Mouse (Mus musculus) left cerebral cortex, adult 8-10 months (tissue): ENCODE data around the gene Kpna7. TPM values are rescaled to one million over a fixed set of nuclear protein-coding genes. Genes with fewer than 3 reads are reported as not detected.
"Not testable (repeated sequence)": the region's sequence is repeated elsewhere in the genome, so short reads cannot be mapped to it uniquely, and the experiment has no call there.

Experiments
- DNase-seq, 2 experiments: peaks; one replicate each; pipeline ENCODE4 v3.0.0; 2022; ENCODE audit warnings: low spot score in 2 of 2
- total RNA-seq, 4 experiments: library from RNA; stranded (reverse); gene quantifications; 2 replicates each; pipeline ENCODE4 v1.2.4; 2022

Gene Kpna7
- total RNA-seq, 4 experiments from 2014 or later, result not detected

- DNase-seq, result no peak
Measured at GRCm38 (mm10) chr5:145102706-145103105, 18.9 kb upstream of the Kpna7 start.

- not testable (repeated sequence) for DNase-seq
Measured at GRCm38 (mm10) chr5:145101451-145101850, 17.6 kb upstream of the Kpna7 start.

- no peak for DNase-seq
Measured at GRCm38 (mm10) chr5:145100960-145101359, 17.1 kb upstream of the Kpna7 start.

GRCm38 (mm10) chr5:145098340-145098821, 14.6 kb upstream of the Kpna7 start:
- no peak for DNase-seq

GRCm38 (mm10) chr5:145096195-145096594, 12.4 kb upstream of the Kpna7 start:
- DNase-seq, result no peak

- DNase-seq, result no peak
Measured at GRCm38 (mm10) chr5:145089878-145090277, 6.0 kb upstream of the Kpna7 start.

GRCm38 (mm10) chr5:145088186-145088585, 4.4 kb upstream of the Kpna7 start:
- no peak for DNase-seq

GRCm38 (mm10) chr5:145084822-145085221, 992 bp upstream of the Kpna7 start:
- DNase-seq, result no peak

- DNase-seq, result not testable (repeated sequence)
Measured at GRCm38 (mm10) chr5:145083201-145083600, 629 bp downstream of the Kpna7 start.

- DNase-seq, result no peak
Measured at GRCm38 (mm10) chr5:145081866-145082613, 1.8 kb downstream of the Kpna7 start.

- DNase-seq, result no peak
Measured at GRCm38 (mm10) chr5:145075081-145075480, 8.7 kb downstream of the Kpna7 start.

GRCm38 (mm10) chr5:145071342-145071741, 12.5 kb downstream of the Kpna7 start:
- DNase-seq, result no peak

GRCm38 (mm10) chr5:145069707-145070106, 14.1 kb downstream of the Kpna7 start:
- DNase-seq, result peak in 1 of 2 experiments; percentile 39

- no peak for DNase-seq
Measured at GRCm38 (mm10) chr5:145068863-145069262, 15.0 kb downstream of the Kpna7 start.

GRCm38 (mm10) chr5:145064765-145065340, 19.0 kb downstream of the Kpna7 start:
- DNase-seq, result no peak

GRCm38 (mm10) chr5:145059524-145059923, 24.3 kb downstream of the Kpna7 start:
- DNase-seq, result no peak

- no peak for DNase-seq
Measured at GRCm38 (mm10) chr5:145058722-145059121, 25.1 kb downstream of the Kpna7 start.

GRCm38 (mm10) chr5:145057907-145058306, 25.9 kb downstream of the Kpna7 start:
- no peak for DNase-seq

GRCm38 (mm10) chr5:145054187-145054586, 29.6 kb downstream of the Kpna7 start:
- not testable (repeated sequence) for DNase-seq

GRCm38 (mm10) chr5:145042690-145043089, 41.1 kb downstream of the Kpna7 start, which contains the start of gene 1700018F24Rik:
TSS of gene 1700018F24Rik (plus strand) at chr5:145042990.
- DNase-seq, result not testable (repeated sequence)

GRCm38 (mm10) chr5:145041628-145042027, 42.2 kb downstream of the Kpna7 start:
- DNase-seq, result no peak

- DNase-seq, result not testable (repeated sequence)
Measured at GRCm38 (mm10) chr5:145032391-145032790, 51.4 kb downstream of the Kpna7 start, which contains the start of gene Gm4871. TSS of gene Gm4871 (minus strand) at chr5:145032754.

GRCm38 (mm10) chr5:145030476-145030875, 53.4 kb downstream of the Kpna7 start:
- DNase-seq, result not testable (repeated sequence)
